Comparison of ENCODE assay signal across 14 mouse cellular contexts in the genomic region with DNA sequence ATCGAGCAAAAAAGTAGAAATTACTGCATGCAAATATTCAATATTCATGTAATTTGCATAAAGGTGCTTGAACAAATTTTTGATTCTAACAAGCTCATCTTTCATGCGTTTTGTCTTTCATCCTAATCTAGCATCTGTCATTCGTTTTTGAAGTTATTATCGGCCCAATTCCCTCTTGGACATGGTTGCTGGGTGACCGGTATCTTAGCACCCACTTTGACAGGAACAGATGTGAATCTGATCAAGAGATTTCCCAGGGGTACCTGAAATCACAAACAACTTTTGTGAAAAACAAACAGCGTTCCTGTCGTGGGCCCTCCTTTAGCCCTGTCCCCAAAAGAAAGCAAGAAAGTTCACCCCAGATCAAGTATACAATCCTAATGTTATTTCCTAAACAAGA. TPM values are rescaled to one million over a fixed set of nuclear protein-coding genes. Genes with fewer than 3 reads are reported as not detected.
"Had no signal": no experiment of that assay in that cellular context is flagged by ENCODE, and none has a peak within 500 bp of the region (broad histone marks: within the 10 kb centered on the region; RNA-seq: fewer than 3 reads in every experiment).

No protein-coding gene starts in this region.

- H3K27me3 ChIP-seq: liver, embryonic 15.5 days had no signal

- H3K27ac ChIP-seq: layer of hippocampus, adult 2 months; limb, embryonic 10.5 days; liver, embryonic 15.5 days had no signal

- DNase-seq: kidney, adult 11 months; kidney, postnatal 10 days; kidney, postnatal 4 days; lung, adult 2 months; lung, postnatal 4 days; right cerebral cortex, adult 18-20 months; right cerebral cortex, postnatal 25 days; thymus, postnatal 36 days had no signal

- H3K4me1 ChIP-seq: limb, embryonic 10.5 days; liver, embryonic 15.5 days had no signal

- H3K36me3 ChIP-seq: limb, embryonic 10.5 days; liver, embryonic 15.5 days had no signal

- H3K9ac ChIP-seq: liver, embryonic 15.5 days had no signal

- H3K4me3 ChIP-seq: layer of hippocampus, adult 2 months; limb, embryonic 10.5 days; liver, embryonic 15.5 days; myocyte had no signal

- H3K4me2 ChIP-seq: liver, embryonic 11.5 days; liver, embryonic 15.5 days had no signal

- ATAC-seq: lung, postnatal 0 days had no signal

- H3K9me3 ChIP-seq: limb, embryonic 10.5 days; liver, embryonic 15.5 days had no signal

RNA-seq across cellular contexts. Expression of a gene that starts 12.8 kb away (rescaled TPM):
- polyA plus RNA-seq: myocyte had no signal
